Comparison of ENCODE assay signal across 23 mouse cellular contexts in the genomic region with DNA sequence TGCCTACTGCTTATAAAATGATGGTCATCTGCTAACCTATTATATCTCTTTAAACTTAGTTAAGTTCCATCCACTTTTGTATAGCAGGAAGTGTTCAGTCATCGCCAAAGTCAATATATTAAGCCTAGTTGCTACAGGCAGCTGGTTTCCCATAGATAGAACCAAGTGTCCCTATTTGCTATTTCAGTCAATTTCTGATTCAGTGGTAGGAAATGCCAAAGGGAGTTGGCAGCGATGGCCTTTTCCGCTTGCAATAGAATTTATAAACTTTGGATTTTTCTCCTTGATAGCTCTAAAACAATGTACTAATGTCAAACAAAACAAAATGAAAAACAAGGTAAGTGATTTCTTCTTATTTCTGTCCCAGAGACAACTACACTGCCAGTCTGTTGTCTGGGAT. TPM values are rescaled to one million over a fixed set of nuclear protein-coding genes. Genes with fewer than 3 reads are reported as not detected.
A peak's percentile ranks its signal among the peaks of the same experiment; 100 is the strongest.
DNase-seq lines count a peak whose midpoint lies in the region; ATAC-seq and TF ChIP-seq lines count a peak whose summit lies in the region.
"Had no signal": no experiment of that assay in that cellular context is flagged by ENCODE, and none has a peak within 500 bp of the region (broad histone marks: within the 10 kb centered on the region; RNA-seq: fewer than 3 reads in every experiment).

No protein-coding gene starts in this region.

- H3K27me3 ChIP-seq in kidney, adult 2 months (replicated peaks; ENCODE audit: control insufficient read depth, insufficient read depth, low read length) = no peaks in the 10 kb centered on the region
- H3K27me3 ChIP-seq: embryonic facial prominence, embryonic 13.5 days; forebrain, embryonic 12.5 days; heart, embryonic 12.5 days; hindbrain, embryonic 13.5 days had no signal

- 74% methylated on average over 3 of the region's 3 CpGs for WGBS in kidney, adult 2 months

- 0 out of 2 replicates have a peak, but pooled peaks have one; percentile 45 for ATAC-seq in frontal cortex, adult (ENCODE audit: low TSS enrichment)
- ATAC-seq: forebrain, embryonic 16.5 days; hindbrain, postnatal 0 days had no signal

- H3K36me3 ChIP-seq in kidney, adult 2 months (ENCODE audit: control insufficient read depth, insufficient read depth, low read length) = no peaks in the 10 kb centered on the region
- H3K36me3 ChIP-seq: embryonic facial prominence, embryonic 13.5 days; forebrain, embryonic 12.5 days; heart, embryonic 12.5 days; hindbrain, embryonic 13.5 days had no signal

- no peak overlapping the region; the same call in 1 of the 2 replicates for H3K27ac ChIP-seq in kidney, adult 2 months (ENCODE audit: insufficient read depth, low read depth, low read length)
- H3K27ac ChIP-seq: embryonic facial prominence, embryonic 13.5 days; forebrain, embryonic 12.5 days; gastrocnemius, adult 2 months; hindbrain, embryonic 13.5 days; hindbrain, postnatal 0 days had no signal

- no peak overlapping the region for H3K4me3 ChIP-seq in kidney, adult 2 months (ENCODE audit: insufficient read depth, low read depth, low read length)
- H3K4me3 ChIP-seq: embryonic facial prominence, embryonic 13.5 days; forebrain, embryonic 12.5 days; gastrocnemius, adult 2 months; heart, embryonic 12.5 days; hindbrain, embryonic 13.5 days had no signal

- no peak for TF ChIP-seq CTCF in kidney, adult 2 months (conservative IDR thresholded peaks at IDR 0.05; ENCODE audit: insufficient read depth, insufficient read length, low read depth, low read length)

- no peaks in the 10 kb centered on the region for H3K4me1 ChIP-seq in kidney, adult 2 months (ENCODE audit: control insufficient read depth, insufficient read depth, low read length)
- H3K4me1 ChIP-seq: forebrain, embryonic 12.5 days had no signal

- TF ChIP-seq POLR2A in kidney, adult 2 months (IDR thresholded peaks at IDR 0.05; ENCODE audit: low read depth, low read length) = no peak

- DNase-seq in frontal cortex, postnatal 14 days (ENCODE audit: low spot score in 2 of 2) = no peak
- peak; percentile 12 for DNase-seq in kidney, adult 2 months
- DNase-seq in kidney, adult 8-10 months = no peak
- peak; percentile 14 to 17 for DNase-seq in lung, adult 18-20 months
- DNase-seq in lung, postnatal 14 days = no peak
- DNase-seq in right cerebral cortex, adult 18-20 months = peak; percentile 21
- DNase-seq in right cerebral cortex, postnatal 4 days = no peak
- DNase-seq: adrenal gland, postnatal 10 days; B cell, adult 2 months; cerebellum, adult 11-12 months; cerebellum, adult 9-10 months; cerebellum, postnatal 25 days; gastrocnemius, adult 2 months; gastrocnemius, postnatal 36 days; heart, adult 11 months; heart, postnatal 10 days had no signal

RNA-seq across cellular contexts. Expression of a gene that starts 5.7 kb away (rescaled TPM):
- 6.3 and 10.9 TPM in 2 replicates for polyA plus RNA-seq in kidney, adult 2 months (2012; rRNA removed)

Comparison
In these comparisons a context has a peak if more than half of its experiments do, and no peak if none do; other contexts are left out.
1. DNase-seq: peak in kidney, adult 2 months (single experiment), lung, adult 18-20 months (2 of 2) and right cerebral cortex, adult 18-20 months (single experiment); none in frontal cortex, postnatal 14 days (0 of 2), kidney, adult 8-10 months (0 of 2), lung, postnatal 14 days (single experiment) and right cerebral cortex, postnatal 4 days (single experiment).